Mouse (Mus musculus) heart, embryonic 13.5 days (tissue): ENCODE measurements around the gene Rtp4. TPM values are rescaled to one million over a fixed set of nuclear protein-coding genes. Genes with fewer than 3 reads are reported as not detected.

Source experiments
- ATAC-seq: fragments of 200-750 bp; cut with Nextera tagmentation; 2 replicates; pipeline ENCODE4 v1.8.0; 2017; ENCODE audit warnings: moderate TSS enrichment; ENCODE audit not compliant: insufficient number of reproducible peaks, low FRiP score, low TSS enrichment; ENCODE audit errors: extremely low read depth
- H3K27ac ChIP-seq: fragments of 300-500 bp; sonication (generic); replicated peaks from 2 replicates; pipeline ENCODE4 v1.5.1; 2015; ENCODE audit warnings: moderate library complexity, mild to moderate bottlenecking, inconsistent platforms
- H3K27me3 ChIP-seq: fragments of 300-500 bp; sonication (generic); replicated peaks from 2 replicates; pipeline ENCODE4 v1.6.1; 2015; ENCODE audit warnings: mild to moderate bottlenecking, inconsistent platforms
- H3K36me3 ChIP-seq: fragments of 300-500 bp; sonication (generic); 2 replicates; pipeline ENCODE4 v1.6.1; 2015; ENCODE audit warnings: mild to moderate bottlenecking, inconsistent platforms
- H3K4me1 ChIP-seq: fragments of 300-500 bp; sonication (generic); 2 replicates; pipeline ENCODE4 v1.6.1; 2015; ENCODE audit warnings: inconsistent platforms
- H3K4me2 ChIP-seq: fragments of 300-500 bp; sonication (generic); 2 replicates; pipeline ENCODE4 v1.6.1; 2015; ENCODE audit warnings: inconsistent platforms, mild to moderate bottlenecking, moderate library complexity
- H3K4me3 ChIP-seq: fragments of 300-500 bp; sonication (generic); 2 replicates; pipeline ENCODE4 v1.5.1; 2015; ENCODE audit warnings: moderate library complexity, mild to moderate bottlenecking, inconsistent platforms
- H3K9ac ChIP-seq: fragments of 300-500 bp; sonication (generic); 2 replicates; pipeline ENCODE4 v1.6.1; 2015; ENCODE audit warnings: inconsistent platforms, mild to moderate bottlenecking, moderate library complexity
- H3K9me3 ChIP-seq: fragments of 300-500 bp; sonication (generic); 2 replicates; pipeline ENCODE4 v1.6.1; 2016; ENCODE audit warnings: inconsistent platforms
- WGBS: fragments of 180-500 bp; shearing (Covaris S2); methylation state at CpG from one replicate; pipeline ENCODE4 v1.1.7; 2015; ENCODE audit warnings: mixed read lengths; 5-methylcytosine and 5-hydroxymethylcytosine counted together
- polyA plus RNA-seq: library from polyadenylated mRNA; unstranded; fragments of >200 nt; fragmentation: Nextera tagmentation; extraction: Ambion mirVana; gene quantifications from 2 replicates; pipeline ENCODE4 v1.2.1, GENCODE M21; 2015

The Rtp4 gene
- polyA plus RNA-seq, result 9.3 and 9.5 TPM in 2 replicates

GRCm38 (mm10) chr16:23520235-23520871 is at the start of gene Rtp4, which contains the start of gene Masp1:
TSS of gene Rtp4 (plus strand) at chr16:23520291.
TSS of gene Masp1 (minus strand) at chr16:23520815.
- peak within 1 kb of the TSS; percentile 77 for H3K4me2 ChIP-seq
- H3K27ac ChIP-seq, result peak within 1 kb of the TSS; percentile 82
- ATAC-seq, result no peak
- H3K4me1 ChIP-seq, result peaks cover 78% of the 10 kb centered on the region
- peak within 1 kb of the TSS; percentile 56 for H3K4me3 ChIP-seq
- peak within 1 kb of the TSS; percentile 78 for H3K9ac ChIP-seq
- H3K36me3 ChIP-seq, result no peaks in the 10 kb centered on the region
- WGBS, result 2% methylated on average over 12 of the region's 12 CpGs
- peaks cover 2% of the 10 kb centered on the region; the same call in 1 of the 2 replicates for H3K9me3 ChIP-seq
- peaks cover 4% of the 10 kb centered on the region; the same call in 1 of the 2 replicates for H3K27me3 ChIP-seq

GRCm38 (mm10) chr16:23471551-23471950 is 48.5 kb upstream of the Rtp4 start:
- 64% methylated on average over 6 of the region's 6 CpGs for WGBS
- ATAC-seq, result no peak
- Histone ChIP-seq H3K4me1 (peaks cover 3% of the 10 kb centered on the region; the same call in 1 of the 2 replicates), H3K27me3 (no peaks in the 10 kb centered on the region), H3K9me3 (no peaks in the 10 kb centered on the region), H3K4me2 (no peak overlapping the region), H3K4me3 (no peak overlapping the region), H3K27ac (no peak overlapping the region), H3K36me3 (no peaks in the 10 kb centered on the region; the same call in 1 of the 2 replicates), H3K9ac (no peak overlapping the region)

GRCm38 (mm10) chr16:23472046-23472445 is 48.0 kb upstream of the Rtp4 start:
- Histone ChIP-seq H3K4me2 (no peak overlapping the region), H3K27me3 (no peaks in the 10 kb centered on the region), H3K4me3 (no peak overlapping the region), H3K9ac (no peak overlapping the region), H3K27ac (no peak overlapping the region), H3K4me1 (peaks cover 3% of the 10 kb centered on the region; the same call in 1 of the 2 replicates), H3K36me3 (no peaks in the 10 kb centered on the region; the same call in 1 of the 2 replicates), H3K9me3 (no peaks in the 10 kb centered on the region)
- 66% methylated on average over 3 of the region's 3 CpGs for WGBS
- no peak for ATAC-seq

- Histone ChIP-seq H3K4me2 (no peak overlapping the region), H3K27me3 (0 out of 2 replicates have a peak, but pooled peaks cover 3% of the 10 kb centered on the region), H3K36me3 (no peaks in the 10 kb centered on the region), H3K4me3 (no peak overlapping the region), H3K4me1 (no peaks in the 10 kb centered on the region), H3K9ac (no peak overlapping the region), H3K9me3 (no peaks in the 10 kb centered on the region), H3K27ac (no peak overlapping the region)
- no peak for ATAC-seq
- 79% methylated on average over 4 of the region's 4 CpGs for WGBS
These were observed 44.4 kb upstream of the Rtp4 start for GRCm38 (mm10) chr16:23475651-23476050.

- Histone ChIP-seq H3K36me3 (no peaks in the 10 kb centered on the region), H3K27ac (no peak overlapping the region), H3K27me3 (0 out of 2 replicates have a peak, but pooled peaks cover 3% of the 10 kb centered on the region), H3K4me3 (no peak overlapping the region), H3K9ac (no peak overlapping the region), H3K9me3 (no peaks in the 10 kb centered on the region), H3K4me2 (no peak overlapping the region), H3K4me1 (no peaks in the 10 kb centered on the region)
- ATAC-seq, result no peak
These were observed 43.5 kb upstream of the Rtp4 start for GRCm38 (mm10) chr16:23476598-23476997.

- Histone ChIP-seq H3K4me2 (no peak overlapping the region), H3K36me3 (no peaks in the 10 kb centered on the region), H3K27me3 (peaks cover 19% of the 10 kb centered on the region), H3K4me3 (no peak overlapping the region), H3K9ac (no peak overlapping the region), H3K4me1 (no peaks in the 10 kb centered on the region), H3K9me3 (no peaks in the 10 kb centered on the region), H3K27ac (no peak overlapping the region)
- WGBS, result 77% methylated on average over 7 of the region's 7 CpGs
- no peak for ATAC-seq
These were observed 40.1 kb upstream of the Rtp4 start for GRCm38 (mm10) chr16:23479872-23480603.

GRCm38 (mm10) chr16:23482218-23482617 is 37.9 kb upstream of the Rtp4 start:
- H3K4me2 ChIP-seq, result no peak overlapping the region
- 85% methylated on average over 3 of the region's 3 CpGs for WGBS
- no peak overlapping the region for H3K27ac ChIP-seq
- no peaks in the 10 kb centered on the region for H3K9me3 ChIP-seq
- H3K4me3 ChIP-seq, result no peak overlapping the region
- no peaks in the 10 kb centered on the region for H3K36me3 ChIP-seq
- no peaks in the 10 kb centered on the region for H3K4me1 ChIP-seq
- no peak for ATAC-seq
- no peak overlapping the region for H3K9ac ChIP-seq
- peaks cover 24% of the 10 kb centered on the region for H3K27me3 ChIP-seq

GRCm38 (mm10) chr16:23482846-23483245 is 37.2 kb upstream of the Rtp4 start:
- H3K4me3 ChIP-seq, result no peak overlapping the region
- H3K4me1 ChIP-seq, result no peaks in the 10 kb centered on the region
- no peak overlapping the region for H3K4me2 ChIP-seq
- H3K27ac ChIP-seq, result no peak overlapping the region
- no peaks in the 10 kb centered on the region for H3K9me3 ChIP-seq
- peaks cover 24% of the 10 kb centered on the region for H3K27me3 ChIP-seq
- 89% methylated on average over 12 of the region's 12 CpGs for WGBS
- H3K9ac ChIP-seq, result no peak overlapping the region
- H3K36me3 ChIP-seq, result no peaks in the 10 kb centered on the region
- ATAC-seq, result no peak

GRCm38 (mm10) chr16:23483292-23483691 is 36.8 kb upstream of the Rtp4 start:
- 62% methylated on average over 10 of the region's 10 CpGs for WGBS
- H3K27me3 ChIP-seq, result peaks cover 24% of the 10 kb centered on the region
- H3K9ac ChIP-seq, result no peak overlapping the region
- H3K36me3 ChIP-seq, result no peaks in the 10 kb centered on the region
- H3K4me1 ChIP-seq, result no peaks in the 10 kb centered on the region
- no peak for ATAC-seq
- H3K4me2 ChIP-seq, result no peak overlapping the region
- no peaks in the 10 kb centered on the region for H3K9me3 ChIP-seq
- no peak overlapping the region for H3K4me3 ChIP-seq
- no peak overlapping the region for H3K27ac ChIP-seq

GRCm38 (mm10) chr16:23492783-23493182 is 27.3 kb upstream of the Rtp4 start:
- Histone ChIP-seq H3K4me3 (no peak overlapping the region), H3K27ac (no peak overlapping the region), H3K27me3 (peaks cover 38% of the 10 kb centered on the region), H3K36me3 (no peaks in the 10 kb centered on the region), H3K4me1 (peaks cover 16% of the 10 kb centered on the region), H3K9ac (no peak overlapping the region), H3K4me2 (no peak overlapping the region), H3K9me3 (no peaks in the 10 kb centered on the region)
- 73% methylated on average over 4 of the region's 4 CpGs for WGBS
- no peak for ATAC-seq

- H3K9me3 ChIP-seq, result no peaks in the 10 kb centered on the region
- H3K4me3 ChIP-seq, result no peak overlapping the region
- ATAC-seq, result no peak
- H3K27me3 ChIP-seq, result peaks cover 36% of the 10 kb centered on the region
- WGBS, result 59% methylated on average over 8 of the region's 8 CpGs
- no peak overlapping the region for H3K27ac ChIP-seq
- no peak overlapping the region for H3K4me2 ChIP-seq
- H3K9ac ChIP-seq, result no peak overlapping the region
- H3K4me1 ChIP-seq, result peaks cover 52% of the 10 kb centered on the region
- no peaks in the 10 kb centered on the region for H3K36me3 ChIP-seq
These were observed 23.7 kb upstream of the Rtp4 start for GRCm38 (mm10) chr16:23496245-23496924.
